Mouse (Mus musculus): ENCODE results near the gene Olfr730. TPM values are rescaled to one million over a fixed set of nuclear protein-coding genes. Genes with fewer than 3 reads are reported as not detected.

Gene Olfr730
- total RNA-seq (2014; rRNA removed) (not detected in 2 replicates), polyA plus RNA-seq (2015; fragmentation: Nextera tagmentation; extraction: Ambion mirVana) (not detected in 2 replicates)

DNA sequence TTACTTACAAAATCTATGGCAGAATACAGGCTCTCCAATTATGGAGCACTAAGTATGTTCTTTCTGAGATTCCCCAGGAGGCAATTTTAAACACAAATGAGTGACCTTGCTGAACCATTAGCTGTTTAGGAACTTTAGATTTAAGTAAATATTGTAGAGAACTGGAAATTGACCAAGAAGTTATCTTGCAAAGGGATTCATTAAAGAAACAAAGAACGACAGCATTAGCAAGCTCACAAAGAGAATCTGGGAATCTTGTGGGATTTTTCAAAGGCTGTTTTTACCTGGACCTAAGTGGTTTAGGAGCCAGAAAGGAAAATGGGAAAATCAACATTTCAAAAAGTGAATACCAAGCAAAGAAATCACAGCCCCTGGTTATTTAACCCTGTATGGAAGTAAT, at the start of gene Olfr730:
Gene Olfr730 (minus strand): TSS at position 101 of the 400 bp plus-strand sequence.
- no peak for DNase-seq (ENCODE audit: low spot score)
- no peak within 1 kb of the TSS for H3K4me3 ChIP-seq (ENCODE audit: low read length)

DNA sequence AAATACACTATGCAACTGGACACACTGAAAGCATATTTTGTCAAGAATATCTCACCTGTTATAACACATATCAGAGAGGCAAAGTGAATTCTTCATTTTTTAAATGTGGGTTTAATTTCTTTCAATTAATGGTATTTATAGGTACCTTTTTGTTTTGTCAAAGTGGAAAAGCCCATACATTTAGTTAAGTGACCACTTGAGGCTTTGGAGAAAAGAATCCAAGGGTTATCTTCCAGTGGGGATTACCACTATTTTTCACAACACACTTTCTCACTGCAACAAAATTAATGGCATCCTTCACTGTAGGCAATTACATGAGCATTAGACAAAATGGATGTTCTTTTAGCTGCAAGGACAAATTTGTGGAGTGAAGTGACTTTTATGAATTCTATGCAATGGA, 35.2 kb downstream of the Olfr730 start, which contains the start of gene Olfr729:
Gene Olfr729 (minus strand): TSS at position 101 of the 400 bp plus-strand sequence.
- DNase-seq (ENCODE audit: low spot score) = no peak
- Histone ChIP-seq H3K9ac (replicated peaks; ENCODE audit: low read length) (no peak within 1 kb of the TSS), H3K9me3 (ENCODE audit: low read length) (no peaks in the 10 kb centered on the region), H3K4me2 (ENCODE audit: low read depth, low read length) (no peak within 1 kb of the TSS), H3K27me3 (ENCODE audit: insufficient read depth, low read length) (no peaks in the 10 kb centered on the region), H3K4me1 (ENCODE audit: insufficient read depth, low read length) (no peaks in the 10 kb centered on the region), H3K4me3 (ENCODE audit: low read length) (no peak within 1 kb of the TSS), H3K27ac (no peak within 1 kb of the TSS), H3K36me3 (ENCODE audit: insufficient read depth, low read length) (no peaks in the 10 kb centered on the region)
- TF ChIP-seq CTCF (IDR thresholded peaks at IDR 0.05; ENCODE audit: low read depth) = no peak
- ATAC-seq = no peak

More for the DNA sequence above, at the start of gene Olfr730:
- H3K27ac ChIP-seq = no peak within 1 kb of the TSS
- no peak for ATAC-seq
- TF ChIP-seq CTCF (IDR thresholded peaks at IDR 0.05; ENCODE audit: low read depth) = no peak
- no peaks in the 10 kb centered on the region for H3K27me3 ChIP-seq (ENCODE audit: insufficient read depth, low read length)
- H3K9ac ChIP-seq (replicated peaks; ENCODE audit: low read length) = no peak within 1 kb of the TSS
- H3K9me3 ChIP-seq (ENCODE audit: low read length) = no peaks in the 10 kb centered on the region
- H3K4me2 ChIP-seq (ENCODE audit: low read depth, low read length) = no peak within 1 kb of the TSS
- 56% methylated on average over 1 of the region's 1 CpGs for WGBS
- H3K4me1 ChIP-seq (ENCODE audit: insufficient read depth, low read length) = no peaks in the 10 kb centered on the region
- H3K36me3 ChIP-seq (ENCODE audit: insufficient read depth, low read length) = no peaks in the 10 kb centered on the region

DNA sequence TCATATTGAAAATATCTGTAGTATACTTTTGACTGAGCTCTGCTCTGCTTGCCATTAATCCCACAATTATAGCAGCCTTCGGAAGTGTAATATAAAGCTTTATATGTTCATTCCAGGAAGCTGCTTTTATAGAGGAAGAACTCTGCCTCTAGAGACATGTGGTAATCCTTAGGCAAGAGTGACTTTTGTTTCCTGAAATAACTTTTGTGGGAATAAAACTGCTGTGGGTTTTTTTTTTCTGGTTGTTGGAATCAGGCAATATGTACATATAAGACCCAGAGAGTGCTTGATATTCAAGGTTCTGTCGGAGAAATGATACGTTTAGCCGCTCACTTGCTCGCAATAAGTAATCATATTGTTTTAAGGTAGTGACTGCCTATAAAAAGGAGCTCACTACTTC, 45.4 kb downstream of the Olfr730 start, which contains the start of gene Olfr728:
Gene Olfr728 (minus strand): TSS at position 101 of the 400 bp plus-strand sequence.
- Histone ChIP-seq H3K36me3 (ENCODE audit: insufficient read depth, low read length) (no peaks in the 10 kb centered on the region), H3K9ac (replicated peaks; ENCODE audit: low read length) (no peak within 1 kb of the TSS), H3K9me3 (ENCODE audit: low read length) (no peaks in the 10 kb centered on the region), H3K4me3 (ENCODE audit: low read length) (no peak within 1 kb of the TSS), H3K4me1 (ENCODE audit: insufficient read depth, low read length) (no peaks in the 10 kb centered on the region), H3K27me3 (ENCODE audit: insufficient read depth, low read length) (no peaks in the 10 kb centered on the region), H3K4me2 (ENCODE audit: low read depth, low read length) (no peak within 1 kb of the TSS), H3K27ac (no peak within 1 kb of the TSS)
- ATAC-seq (no peak), DNase-seq (ENCODE audit: low spot score) (no peak)
- WGBS = 90% methylated on average over 5 of the region's 5 CpGs
- no peak for TF ChIP-seq CTCF (IDR thresholded peaks at IDR 0.05; ENCODE audit: low read depth)

Other genes starting within 250 kb of the Olfr730 start
- gene Olfr724, start 224.9 kb downstream of the Olfr730 start, total RNA-seq (2014; rRNA removed) = not detected in 2 replicates
- gene Olfr724, start 224.9 kb downstream of the Olfr730 start, polyA plus RNA-seq (2015; fragmentation: Nextera tagmentation; extraction: Ambion mirVana) = not detected in 2 replicates
- not detected in 2 replicates for gene Olfr725, start 147.8 kb downstream of the Olfr730 start, total RNA-seq (2014; rRNA removed)
- not detected in 2 replicates for gene Olfr725, start 147.8 kb downstream of the Olfr730 start, polyA plus RNA-seq (2015; fragmentation: Nextera tagmentation; extraction: Ambion mirVana)
- not detected in 2 replicates for gene Olfr726, start 97.2 kb downstream of the Olfr730 start, total RNA-seq (2014; rRNA removed)
- not detected in 2 replicates for gene Olfr726, start 97.2 kb downstream of the Olfr730 start, polyA plus RNA-seq (2015; fragmentation: Nextera tagmentation; extraction: Ambion mirVana)
- gene Olfr727, start 65.0 kb downstream of the Olfr730 start, total RNA-seq (2014; rRNA removed) = not detected in 2 replicates
- not detected in 2 replicates for gene Olfr727, start 65.0 kb downstream of the Olfr730 start, polyA plus RNA-seq (2015; fragmentation: Nextera tagmentation; extraction: Ambion mirVana)
- gene Olfr728, start 45.5 kb downstream of the Olfr730 start, total RNA-seq (2014; rRNA removed) = not detected in 2 replicates
- not detected in 2 replicates for gene Olfr728, start 45.5 kb downstream of the Olfr730 start, polyA plus RNA-seq (2015; fragmentation: Nextera tagmentation; extraction: Ambion mirVana)
- gene Olfr729, start 35.3 kb downstream of the Olfr730 start, total RNA-seq (2014; rRNA removed) = not detected in 2 replicates
- gene Olfr729, start 35.3 kb downstream of the Olfr730 start, polyA plus RNA-seq (2015; fragmentation: Nextera tagmentation; extraction: Ambion mirVana) = not detected in 2 replicates
- gene Olfr731, start 53.7 kb upstream of the Olfr730 start, total RNA-seq (2014; rRNA removed) = not detected in 2 replicates
- gene Olfr731, start 53.7 kb upstream of the Olfr730 start, polyA plus RNA-seq (2015; fragmentation: Nextera tagmentation; extraction: Ambion mirVana) = not detected in 2 replicates
- gene Olfr732, start 96.0 kb upstream of the Olfr730 start, total RNA-seq (2014; rRNA removed) = not detected in 2 replicates
- not detected in 2 replicates for gene Olfr732, start 96.0 kb upstream of the Olfr730 start, polyA plus RNA-seq (2015; fragmentation: Nextera tagmentation; extraction: Ambion mirVana)
- not detected in 2 replicates for gene Olfr733, start 113.3 kb upstream of the Olfr730 start, total RNA-seq (2014; rRNA removed)
- gene Olfr733, start 113.3 kb upstream of the Olfr730 start, polyA plus RNA-seq (2015; fragmentation: Nextera tagmentation; extraction: Ambion mirVana) = not detected in 2 replicates
- gene Olfr734, start 138.6 kb upstream of the Olfr730 start, total RNA-seq (2014; rRNA removed) = not detected in 2 replicates
- not detected in 2 replicates for gene Olfr734, start 138.6 kb upstream of the Olfr730 start, polyA plus RNA-seq (2015; fragmentation: Nextera tagmentation; extraction: Ambion mirVana)
- gene Olfr735, start 160.7 kb upstream of the Olfr730 start, total RNA-seq (2014; rRNA removed) = not detected in 2 replicates
- gene Olfr735, start 160.7 kb upstream of the Olfr730 start, polyA plus RNA-seq (2015; fragmentation: Nextera tagmentation; extraction: Ambion mirVana) = not detected in 2 replicates
- gene Tlr11, start 169.7 kb upstream of the Olfr730 start, total RNA-seq (2014; rRNA removed) = 0.04 TPM in 1 of 2 replicates, not detected in the other
- gene Tlr11, start 169.7 kb upstream of the Olfr730 start, polyA plus RNA-seq (2015; fragmentation: Nextera tagmentation; extraction: Ambion mirVana) = not detected in 2 replicates
- not detected in 2 replicates for gene Olfr736, start 193.0 kb upstream of the Olfr730 start, total RNA-seq (2014; rRNA removed)
- gene Olfr736, start 193.0 kb upstream of the Olfr730 start, polyA plus RNA-seq (2015; fragmentation: Nextera tagmentation; extraction: Ambion mirVana) = not detected in 2 replicates
- gene Olfr738, start 219.4 kb upstream of the Olfr730 start, total RNA-seq (2014; rRNA removed) = not detected in 2 replicates
- gene Olfr738, start 219.4 kb upstream of the Olfr730 start, polyA plus RNA-seq (2015; fragmentation: Nextera tagmentation; extraction: Ambion mirVana) = not detected in 2 replicates
- gene Olfr739, start 230.4 kb upstream of the Olfr730 start, total RNA-seq (2014; rRNA removed) = not detected in 2 replicates
- gene Olfr739, start 230.4 kb upstream of the Olfr730 start, polyA plus RNA-seq (2015; fragmentation: Nextera tagmentation; extraction: Ambion mirVana) = not detected in 2 replicates